Mouse (Mus musculus) ovary, postnatal 14 days (tissue): ENCODE results near the gene Agmat.

ENCODE experiments used
- DNase-seq: peaks from one replicate; pipeline ENCODE4 v3.0.0; 2022; ENCODE audit warnings: low spot score

The Agmat gene

DNA sequence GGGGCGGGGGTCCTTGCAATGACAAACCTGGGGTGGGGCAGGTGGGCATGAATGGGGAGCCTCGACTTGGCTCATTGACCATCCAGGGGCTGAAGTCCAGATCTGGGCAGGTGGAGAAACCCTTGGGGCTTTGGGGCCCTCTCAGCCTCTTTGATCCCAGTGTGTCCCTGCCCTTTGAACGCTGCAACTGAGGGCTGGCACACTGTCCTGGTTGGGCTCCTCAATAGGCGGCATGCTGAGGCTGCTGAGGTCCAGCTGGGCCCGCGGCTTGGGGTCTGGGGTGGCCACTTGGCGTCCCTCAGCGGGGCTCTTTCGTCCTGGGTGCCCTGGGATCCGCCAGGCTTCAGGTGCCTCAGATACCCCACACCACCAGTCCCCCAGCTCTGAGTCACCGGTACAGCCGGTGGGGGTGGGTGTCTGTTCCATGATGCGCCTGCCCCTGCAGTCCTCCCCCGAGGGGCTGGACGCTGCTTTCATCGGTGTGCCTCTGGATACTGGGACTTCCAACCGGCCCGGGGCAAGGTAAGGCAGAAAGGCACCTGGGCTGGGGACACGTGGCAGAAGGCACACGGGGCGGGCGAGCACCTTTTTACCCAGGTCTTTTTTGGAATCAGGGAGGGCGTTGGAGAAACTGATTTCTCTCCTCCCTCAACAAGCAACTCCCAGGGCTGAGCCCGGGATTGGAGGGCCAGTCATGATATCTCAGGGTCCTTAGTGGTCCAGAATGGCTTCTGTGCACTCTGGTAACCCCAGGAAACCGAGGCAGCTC is at the start of gene Agmat:
Gene Agmat (plus strand): TSS at position 95 of the 769 bp plus-strand sequence.
- no peak for DNase-seq

GRCm38 (mm10) chr4:141704625-141705024 is 41.8 kb upstream of the Agmat start:
- DNase-seq, result no peak

- DNase-seq, result no peak
Observed at GRCm38 (mm10) chr4:141705331-141705730, 41.1 kb upstream of the Agmat start.

- DNase-seq, result no peak
Observed at GRCm38 (mm10) chr4:141708005-141708404, 38.5 kb upstream of the Agmat start.

GRCm38 (mm10) chr4:141708971-141709370 is 37.5 kb upstream of the Agmat start:
- DNase-seq, result no peak

DNA sequence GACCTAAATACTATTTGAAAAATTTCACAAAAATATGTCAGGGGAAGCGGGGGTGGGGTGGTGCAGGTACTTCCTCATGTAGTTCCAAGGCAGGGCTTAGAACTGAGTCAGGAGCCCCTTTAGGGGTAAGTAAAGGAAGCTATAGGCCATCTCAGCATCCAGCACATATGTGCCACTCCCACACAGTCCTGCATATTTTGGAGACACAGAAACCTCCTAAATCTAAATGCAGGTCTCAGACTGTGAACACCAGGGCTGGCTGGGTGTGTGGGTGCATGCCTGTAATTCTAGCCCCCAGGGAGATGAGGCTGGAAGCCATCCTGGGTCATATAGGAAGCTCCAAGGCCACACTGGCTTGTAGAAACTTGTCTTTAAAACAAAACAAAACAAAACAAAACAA is 35.2 kb upstream of the Agmat start:
- no peak for DNase-seq

GRCm38 (mm10) chr4:141713598-141714142 is 32.8 kb upstream of the Agmat start:
- DNase-seq, result no peak

DNA sequence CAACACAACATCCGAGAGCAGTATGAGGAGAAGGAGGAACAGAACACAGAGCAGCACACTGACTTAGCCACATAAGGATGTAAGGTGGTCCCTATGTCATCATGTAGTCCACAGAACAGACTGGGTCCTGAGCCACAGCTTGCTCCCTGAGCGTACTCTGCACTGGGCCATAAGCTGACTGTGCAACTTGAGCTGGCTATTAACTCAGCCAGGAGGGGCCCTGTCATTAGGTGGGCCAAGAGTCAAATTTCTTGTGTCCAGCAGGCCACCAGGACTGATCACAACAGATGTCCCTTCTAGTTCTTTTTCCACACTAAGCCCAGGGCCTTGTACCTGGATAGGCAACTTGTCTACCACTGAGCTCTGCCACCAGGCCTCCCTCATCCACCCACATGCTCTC is 31.4 kb upstream of the Agmat start:
- no peak for DNase-seq

GRCm38 (mm10) chr4:141717633-141718032 is 28.8 kb upstream of the Agmat start:
- no peak for DNase-seq

- no peak for DNase-seq
Observed at GRCm38 (mm10) chr4:141719304-141719703, 27.2 kb upstream of the Agmat start.

DNA sequence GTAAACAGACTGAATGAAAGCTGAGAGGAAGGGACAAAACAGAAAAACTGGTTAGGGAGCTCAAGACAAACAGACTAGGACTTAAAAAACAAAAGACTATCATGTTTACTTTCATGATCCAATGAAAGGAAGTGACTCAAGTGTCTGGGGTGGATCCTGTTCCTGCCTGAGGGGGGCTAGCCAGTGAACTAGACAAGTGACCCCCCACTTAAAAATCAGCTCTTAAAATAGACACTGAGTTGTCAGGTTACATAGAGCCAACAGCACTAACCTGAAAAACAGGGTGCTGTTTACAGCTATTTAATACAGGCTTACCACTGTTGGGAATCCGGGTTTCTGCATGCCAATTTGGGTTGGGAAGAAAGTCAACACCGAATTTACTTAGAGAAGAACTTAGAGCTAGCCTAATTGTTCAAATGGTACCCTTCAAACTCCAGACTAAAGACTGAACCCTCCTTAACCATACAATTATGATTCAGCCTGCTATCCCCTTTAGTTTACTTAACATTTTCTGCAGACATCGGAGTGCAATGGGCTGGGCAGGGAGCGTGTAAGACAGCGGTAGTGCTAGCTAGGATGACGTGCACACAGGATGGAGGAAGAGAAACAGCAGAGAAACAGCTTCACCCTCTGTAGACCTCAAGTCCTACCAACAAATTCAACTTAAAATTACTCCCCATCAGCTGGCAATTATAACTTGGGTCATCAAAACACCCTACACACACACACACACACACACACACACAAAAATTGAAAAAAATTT is 25.5 kb upstream of the Agmat start:
- DNase-seq, result no peak

GRCm38 (mm10) chr4:141721961-141722360 is 24.5 kb upstream of the Agmat start:
- DNase-seq, result no peak

DNA sequence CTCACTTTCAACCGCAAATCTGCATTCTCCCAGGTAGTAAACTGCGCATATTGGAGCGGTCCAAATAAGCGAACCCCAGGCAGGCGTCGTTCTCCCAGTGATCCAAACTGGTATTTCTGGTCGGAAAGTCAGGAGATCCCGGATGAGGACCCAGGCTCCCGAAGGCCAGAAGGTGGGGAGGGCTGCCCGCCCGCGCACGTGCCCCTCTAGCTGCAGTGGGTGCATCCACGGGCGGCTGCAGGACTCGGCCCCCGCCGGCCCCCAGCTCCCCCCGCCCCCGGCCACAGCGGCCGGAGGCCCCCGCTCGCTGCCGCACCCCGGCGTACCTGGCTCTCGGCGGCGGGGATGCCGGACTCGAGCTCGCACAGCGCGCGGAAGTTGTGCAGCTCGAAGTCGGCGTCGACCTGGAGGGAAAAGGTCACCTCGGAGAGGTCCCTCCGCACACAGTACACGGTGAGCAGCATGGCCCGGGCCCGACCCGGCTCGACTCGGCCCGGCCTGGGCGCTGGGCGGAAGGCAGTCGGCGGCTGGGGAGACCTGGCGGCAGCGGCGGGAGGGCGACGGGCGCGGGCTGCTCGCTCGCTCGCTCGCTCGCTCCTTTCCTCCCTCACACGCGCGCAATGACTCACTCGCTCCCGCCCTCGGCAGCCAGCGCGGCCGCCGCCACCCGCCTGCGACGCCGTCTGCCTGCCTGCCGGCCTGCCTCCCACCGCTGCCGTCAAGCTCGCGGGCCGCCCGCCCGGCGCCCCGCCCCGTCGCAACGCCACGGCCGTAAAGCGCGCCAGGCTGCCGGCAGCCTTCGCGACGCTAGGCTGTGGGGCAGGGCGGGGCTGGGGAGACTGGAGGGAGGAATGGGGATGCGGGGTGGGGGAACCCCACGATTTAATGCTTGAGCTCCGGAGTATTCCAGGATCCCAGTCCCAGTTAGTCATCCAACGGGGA is 23.5 kb upstream of the Agmat start, which contains the start of gene Ddi2:
Gene Ddi2 (minus strand): TSS at position 689 of the 942 bp plus-strand sequence.
- peak; percentile 81 for DNase-seq

GRCm38 (mm10) chr4:141723673-141724068 is 22.8 kb upstream of the Agmat start:
- no peak for DNase-seq

DNA sequence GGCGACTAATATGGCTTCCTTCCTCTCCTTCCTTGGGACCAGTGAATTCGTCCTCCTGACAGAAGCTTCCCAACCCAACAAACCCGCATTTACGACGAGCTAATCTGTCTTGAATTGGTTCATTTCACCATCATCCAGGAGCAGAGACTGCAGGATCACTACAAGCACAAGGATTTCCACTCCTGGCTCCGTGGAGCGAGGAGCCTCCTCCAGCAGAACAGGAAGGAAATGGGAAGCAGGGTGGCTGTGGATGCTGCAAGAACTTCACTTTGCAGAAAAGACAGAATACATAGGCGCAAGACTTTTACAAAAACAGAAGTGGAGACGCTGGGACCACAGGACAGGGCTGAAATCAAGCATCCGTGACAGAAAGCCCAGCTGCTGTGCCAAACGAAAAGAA is 21.9 kb upstream of the Agmat start:
- no peak for DNase-seq

GRCm38 (mm10) chr4:141725277-141725676 is 21.2 kb upstream of the Agmat start:
- DNase-seq, result no peak

DNA sequence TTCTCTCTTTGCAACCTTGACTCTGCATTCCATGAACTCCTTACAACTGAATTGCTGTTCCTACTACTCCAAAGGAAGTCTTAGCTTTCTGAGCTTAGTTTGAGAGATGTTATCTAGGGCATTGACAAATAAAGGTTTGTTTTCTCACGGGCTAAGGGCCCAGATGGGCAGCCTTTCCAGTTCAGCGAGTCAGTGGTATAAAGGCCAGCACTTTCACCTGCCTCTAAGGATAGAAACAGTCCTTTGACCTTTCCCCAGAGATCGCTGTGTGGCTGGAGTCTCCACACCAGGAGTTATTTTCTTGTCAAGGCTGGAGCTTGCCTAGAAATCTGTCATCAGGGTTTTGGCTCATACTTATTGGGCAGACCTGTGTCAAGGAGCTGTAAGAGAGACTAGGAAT is 20.7 kb upstream of the Agmat start:
- DNase-seq, result no peak

GRCm38 (mm10) chr4:141729266-141729665 is 17.2 kb upstream of the Agmat start:
- DNase-seq, result no peak

GRCm38 (mm10) chr4:141730401-141730800 is 16.1 kb upstream of the Agmat start:
- no peak for DNase-seq

- no peak for DNase-seq
Observed at GRCm38 (mm10) chr4:141731766-141732165, 14.7 kb upstream of the Agmat start.

DNA sequence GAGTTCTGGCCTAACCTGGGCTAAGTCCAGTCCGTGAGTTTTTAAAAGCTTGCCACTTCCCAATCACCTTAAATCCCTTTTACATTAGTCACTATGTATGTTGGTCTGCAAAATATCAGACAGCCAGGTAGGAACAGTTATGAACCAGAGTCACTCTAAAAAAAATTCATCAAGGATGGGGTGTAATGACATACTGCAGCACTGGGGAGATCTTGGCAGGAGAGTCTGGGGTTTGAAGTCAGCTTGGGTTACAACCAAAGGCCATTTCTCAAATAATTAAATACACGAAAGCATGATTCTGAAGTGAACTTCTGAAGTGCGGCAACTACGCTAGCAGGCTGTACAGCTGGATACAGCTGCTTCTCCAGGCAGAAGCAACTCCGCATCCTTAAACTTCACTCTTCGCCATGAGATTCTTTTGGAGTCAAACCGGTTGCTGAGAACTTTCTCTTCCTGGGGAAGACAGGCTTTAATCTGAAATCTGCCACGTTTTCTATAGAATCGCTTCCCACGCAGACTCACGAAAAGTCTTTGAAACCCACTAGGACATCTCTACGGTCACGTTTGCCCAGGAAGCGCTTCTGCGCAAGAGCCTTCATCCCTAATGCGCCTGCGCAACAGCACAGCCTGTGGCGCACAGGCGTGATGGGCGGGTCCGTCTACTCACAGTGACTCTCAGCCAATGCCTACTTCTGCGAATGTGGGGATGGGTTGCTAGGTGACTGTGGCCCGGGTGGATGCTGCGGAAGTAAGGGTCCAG is 11.8 kb upstream of the Agmat start:
- DNase-seq, result peak; percentile 72
